Mouse (Mus musculus) embryonic facial prominence, embryonic 13.5 days (tissue): Measurements from ENCODE around the gene Wdr82. TPM values are rescaled to one million over a fixed set of nuclear protein-coding genes. Genes with fewer than 3 reads are reported as not detected.

Source experiments
- ATAC-seq: fragments of 200-750 bp; cut with Nextera tagmentation; 2 replicates; pipeline ENCODE4 v1.8.0; 2017; ENCODE audit warnings: low read depth; ENCODE audit not compliant: insufficient number of reproducible peaks, insufficient read depth, low FRiP score, low TSS enrichment
- H3K27ac ChIP-seq: fragments of 300-500 bp; sonication (generic); 2 replicates; pipeline ENCODE4 v1.5.1; 2015; ENCODE audit warnings: moderate library complexity, mild to moderate bottlenecking, inconsistent platforms
- H3K27me3 ChIP-seq: fragments of 300-500 bp; sonication (generic); 2 replicates; pipeline ENCODE4 v1.6.1; 2015; ENCODE audit warnings: mild to moderate bottlenecking, inconsistent platforms
- H3K36me3 ChIP-seq: fragments of 300-500 bp; sonication (generic); 2 replicates; pipeline ENCODE4 v1.6.1; 2015; ENCODE audit warnings: mild to moderate bottlenecking, inconsistent platforms
- H3K4me1 ChIP-seq: fragments of 300-500 bp; sonication (generic); 2 replicates; pipeline ENCODE4 v1.6.1; 2015; ENCODE audit warnings: inconsistent platforms
- H3K4me2 ChIP-seq: fragments of 300-500 bp; sonication (generic); 2 replicates; pipeline ENCODE4 v1.6.1; 2015; ENCODE audit warnings: moderate library complexity, mild to moderate bottlenecking, inconsistent platforms
- H3K4me3 ChIP-seq: fragments of 300-500 bp; sonication (generic); 2 replicates; pipeline ENCODE4 v1.5.1; 2015; ENCODE audit warnings: mild to moderate bottlenecking, inconsistent platforms
- H3K9ac ChIP-seq: fragments of 300-500 bp; sonication (generic); 2 replicates; pipeline ENCODE4 v1.6.1; 2015; ENCODE audit warnings: mild to moderate bottlenecking, inconsistent platforms
- H3K9me3 ChIP-seq: fragments of 300-500 bp; sonication (generic); 2 replicates; pipeline ENCODE4 v1.6.1; 2016; ENCODE audit warnings: inconsistent platforms
- WGBS: fragments of 180-500 bp; shearing (Covaris S2); methylation state at CpG from one replicate; pipeline ENCODE4 v1.1.7; 2015; ENCODE audit warnings: mixed read lengths; 5-methylcytosine and 5-hydroxymethylcytosine counted together
- polyA plus RNA-seq: library from polyadenylated mRNA; unstranded; fragments of >200 nt; fragmentation: Nextera tagmentation; extraction: Ambion mirVana; gene quantifications from 2 replicates; pipeline ENCODE4 v1.2.1, GENCODE M21; 2015

Wdr82 gene
- polyA plus RNA-seq, 1 experiment from 2014 or later: 28.4 TPM

- Histone ChIP-seq H3K9ac (no peak overlapping the region), H3K27ac (no peak overlapping the region), H3K4me3 (no peak overlapping the region), H3K27me3 (no peaks in the 10 kb centered on the region), H3K36me3 (peaks cover 76% of the 10 kb centered on the region), H3K4me1 (peaks cover 14% of the 10 kb centered on the region), H3K4me2 (no peak overlapping the region), H3K9me3 (no peaks in the 10 kb centered on the region)
- no peak for ATAC-seq
- WGBS: 84% methylated on average over 2 of the region's 2 CpGs
Measured at GRCm38 (mm10) chr9:106179454-106179853, 8.7 kb downstream of the Wdr82 start.

DNA sequence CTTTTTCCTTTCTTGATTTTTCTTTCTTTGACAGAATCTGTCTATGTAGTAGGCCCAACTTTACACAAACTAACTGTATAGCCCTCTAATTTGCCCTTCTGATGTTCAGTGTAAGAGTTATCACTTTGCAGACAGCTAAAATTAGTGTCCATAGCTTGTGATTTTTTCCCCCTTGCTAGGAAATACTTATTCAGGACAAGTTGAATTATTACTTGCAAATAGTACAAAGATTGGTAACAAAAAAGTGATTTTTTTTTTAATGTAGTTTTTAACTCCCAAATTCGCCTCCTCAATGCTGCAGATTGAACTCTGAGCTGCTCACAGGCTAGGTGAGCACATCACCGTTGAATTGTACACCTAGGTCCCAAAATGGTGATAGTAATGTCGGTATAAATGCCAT is 9.2 kb downstream of the Wdr82 start:
- no peaks in the 10 kb centered on the region for H3K27me3 ChIP-seq
- WGBS: 90% methylated on average over 3 of the region's 3 CpGs
- H3K36me3 ChIP-seq: peaks cover 82% of the 10 kb centered on the region
- H3K27ac ChIP-seq: no peak overlapping the region
- no peak overlapping the region for H3K9ac ChIP-seq
- no peak for ATAC-seq
- no peak overlapping the region for H3K4me2 ChIP-seq
- H3K4me1 ChIP-seq: peaks cover 9% of the 10 kb centered on the region
- no peak overlapping the region for H3K4me3 ChIP-seq
- no peaks in the 10 kb centered on the region for H3K9me3 ChIP-seq

DNA sequence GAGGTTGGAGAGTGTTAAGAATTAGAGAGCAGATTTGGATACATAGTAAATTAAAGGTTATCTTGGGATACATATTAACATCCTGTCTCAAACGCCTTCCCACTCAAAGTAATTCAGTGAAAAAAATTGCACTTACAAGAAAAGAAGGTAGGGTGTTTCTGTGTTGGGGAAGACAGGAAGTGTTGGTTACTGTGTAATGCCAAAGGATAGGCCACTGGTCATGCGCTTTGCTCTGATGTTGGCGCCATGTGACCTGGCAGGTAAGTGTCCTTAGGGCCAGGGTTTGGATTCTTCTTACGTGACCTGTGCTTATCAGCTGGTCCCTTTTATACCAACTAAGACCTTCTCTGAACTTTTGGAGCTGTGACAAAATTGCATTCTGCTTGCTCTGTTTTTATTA is 11.4 kb downstream of the Wdr82 start:
- no peak overlapping the region for H3K27ac ChIP-seq
- H3K9me3 ChIP-seq: no peaks in the 10 kb centered on the region
- no peaks in the 10 kb centered on the region for H3K4me1 ChIP-seq
- no peak overlapping the region for H3K4me2 ChIP-seq
- no peak for ATAC-seq
- H3K4me3 ChIP-seq: no peak overlapping the region
- 93% methylated on average over 4 of the region's 4 CpGs for WGBS
- peaks cover 94% of the 10 kb centered on the region for H3K36me3 ChIP-seq
- H3K9ac ChIP-seq: no peak overlapping the region
- H3K27me3 ChIP-seq: no peaks in the 10 kb centered on the region

DNA sequence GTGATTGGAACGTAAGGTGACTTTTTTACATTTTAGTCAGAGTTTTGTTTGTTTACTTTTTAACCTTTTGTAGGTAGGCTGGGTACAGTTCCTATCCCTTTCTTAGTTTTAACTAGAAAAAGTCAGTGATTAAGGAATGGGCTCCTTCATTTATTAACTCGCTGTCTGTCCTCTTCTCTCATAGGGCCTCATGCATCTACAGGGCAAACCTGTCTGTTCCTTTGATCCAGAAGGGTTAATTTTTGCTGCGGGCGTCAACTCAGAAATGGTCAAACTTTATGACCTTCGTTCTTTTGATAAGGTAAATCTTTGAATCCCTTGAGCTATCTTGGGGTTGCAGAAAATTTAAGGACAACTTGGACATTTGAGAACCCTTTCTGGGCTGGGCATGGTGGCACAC is 13.3 kb downstream of the Wdr82 start:
- no peak overlapping the region for H3K27ac ChIP-seq
- no peak for ATAC-seq
- no peaks in the 10 kb centered on the region for H3K4me1 ChIP-seq
- H3K4me2 ChIP-seq: no peak overlapping the region
- 92% methylated on average over 5 of the region's 5 CpGs for WGBS
- H3K36me3 ChIP-seq: peaks cover 95% of the 10 kb centered on the region
- no peaks in the 10 kb centered on the region for H3K9me3 ChIP-seq
- no peak overlapping the region for H3K9ac ChIP-seq
- no peaks in the 10 kb centered on the region for H3K27me3 ChIP-seq
- H3K4me3 ChIP-seq: no peak overlapping the region

- Histone ChIP-seq H3K9ac (no peak overlapping the region), H3K27ac (no peak overlapping the region), H3K36me3 (peaks cover 95% of the 10 kb centered on the region), H3K4me1 (no peaks in the 10 kb centered on the region), H3K9me3 (no peaks in the 10 kb centered on the region), H3K4me3 (no peak overlapping the region), H3K27me3 (no peaks in the 10 kb centered on the region), H3K4me2 (no peak overlapping the region)
- WGBS: 100% methylated on average over 1 of the region's 1 CpGs
- no peak for ATAC-seq
Measured at GRCm38 (mm10) chr9:106191355-106191754, 20.6 kb downstream of the Wdr82 start.

DNA sequence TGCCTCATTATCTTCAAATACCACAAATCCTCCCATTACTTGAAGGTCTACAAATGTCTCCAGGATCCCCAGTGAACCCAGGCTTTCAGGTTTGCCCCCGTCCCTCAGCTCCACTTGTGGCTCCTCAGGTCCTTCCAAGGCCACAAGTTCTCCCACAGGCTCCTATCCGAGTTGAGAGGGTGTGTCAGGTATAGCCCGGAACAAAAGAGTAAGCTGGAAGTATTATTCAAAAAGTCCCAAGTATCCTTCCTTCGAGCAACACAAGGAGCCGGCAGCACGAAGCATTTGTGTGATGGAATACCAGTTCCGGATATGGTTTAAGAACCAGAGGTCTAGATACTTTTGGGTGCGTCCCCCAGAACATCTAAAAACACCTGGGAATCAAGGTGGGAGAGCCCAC is 21.3 kb downstream of the Wdr82 start:
- Histone ChIP-seq H3K9me3 (no peaks in the 10 kb centered on the region), H3K36me3 (peaks cover 95% of the 10 kb centered on the region), H3K4me1 (no peaks in the 10 kb centered on the region), H3K9ac (no peak overlapping the region), H3K4me3 (no peak overlapping the region), H3K27ac (no peak overlapping the region), H3K4me2 (no peak overlapping the region), H3K27me3 (no peaks in the 10 kb centered on the region)
- WGBS: 92% methylated on average over 8 of the region's 8 CpGs
- ATAC-seq: no peak

DNA sequence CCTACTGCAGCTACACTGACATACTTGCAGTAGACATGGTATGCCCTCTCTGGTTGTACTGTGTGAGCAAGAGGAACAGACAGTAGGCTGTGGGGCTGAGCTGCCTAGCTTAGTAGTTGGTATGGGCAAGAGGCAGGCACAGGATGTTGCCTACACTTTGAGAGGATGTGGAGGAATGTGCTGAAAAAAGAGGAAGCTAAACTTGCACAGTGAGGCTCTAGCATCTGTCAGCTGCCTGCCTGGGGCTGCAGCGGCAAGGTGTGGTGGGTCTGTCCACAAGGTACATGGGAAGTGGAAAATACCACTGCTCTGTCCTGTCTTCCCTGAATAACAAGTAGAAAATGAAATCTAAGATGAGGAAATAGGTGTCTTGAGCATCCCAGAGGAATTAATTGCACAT is 22.3 kb downstream of the Wdr82 start:
- 93% methylated on average over 1 of the region's 1 CpGs for WGBS
- peaks cover 87% of the 10 kb centered on the region for H3K36me3 ChIP-seq
- H3K4me2 ChIP-seq: no peak overlapping the region
- no peaks in the 10 kb centered on the region for H3K9me3 ChIP-seq
- no peak overlapping the region for H3K9ac ChIP-seq
- no peaks in the 10 kb centered on the region for H3K27me3 ChIP-seq
- H3K27ac ChIP-seq: no peak overlapping the region; the same call in 1 of the 2 replicates
- H3K4me1 ChIP-seq: peaks cover 5% of the 10 kb centered on the region
- no peak for ATAC-seq
- H3K4me3 ChIP-seq: no peak overlapping the region

GRCm38 (mm10) chr9:106193930-106194807 is 23.4 kb downstream of the Wdr82 start:
- WGBS: 88% methylated on average over 8 of the region's 8 CpGs

DNA sequence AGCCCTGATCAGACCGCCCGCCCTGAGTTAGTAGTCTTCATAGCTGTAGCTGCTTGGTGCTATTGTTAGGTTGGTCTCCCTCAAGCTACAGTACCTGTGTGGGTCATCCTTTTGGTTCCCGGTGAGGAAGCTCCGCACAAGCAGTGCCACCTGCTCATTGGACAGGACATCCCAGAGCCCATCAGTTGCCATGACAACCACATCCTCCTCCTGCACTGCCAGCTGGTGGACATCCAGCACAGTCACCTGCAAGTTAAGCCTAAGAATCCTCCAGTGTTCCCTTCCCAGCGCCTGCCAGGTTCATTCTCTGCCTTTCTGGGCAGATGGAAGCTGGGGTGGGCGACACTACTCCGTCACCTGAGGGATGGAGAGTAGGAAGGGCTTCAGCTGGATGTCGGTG is 25.0 kb downstream of the Wdr82 start:
- Histone ChIP-seq H3K4me1 (peaks cover 19% of the 10 kb centered on the region), H3K36me3 (peaks cover 60% of the 10 kb centered on the region), H3K9ac (no peak overlapping the region), H3K4me3 (no peak overlapping the region), H3K27me3 (no peaks in the 10 kb centered on the region), H3K4me2 (no peak overlapping the region), H3K9me3 (no peaks in the 10 kb centered on the region), H3K27ac (no peak overlapping the region)
- ATAC-seq: no peak
- 89% methylated on average over 8 of the region's 8 CpGs for WGBS

More at GRCm38 (mm10) chr9:106193930-106194807, 23.4 kb downstream of the Wdr82 start:
- Histone ChIP-seq H3K36me3 (peaks cover 75% of the 10 kb centered on the region), H3K27ac (peak overlapping the region; percentile 28; the same call in 1 of the 2 replicates), H3K4me1 (peaks cover 12% of the 10 kb centered on the region), H3K27me3 (no peaks in the 10 kb centered on the region), H3K9me3 (no peaks in the 10 kb centered on the region), H3K9ac (no peak overlapping the region), H3K4me2 (no peak overlapping the region), H3K4me3 (no peak overlapping the region)
- ATAC-seq: no peak

DNA sequence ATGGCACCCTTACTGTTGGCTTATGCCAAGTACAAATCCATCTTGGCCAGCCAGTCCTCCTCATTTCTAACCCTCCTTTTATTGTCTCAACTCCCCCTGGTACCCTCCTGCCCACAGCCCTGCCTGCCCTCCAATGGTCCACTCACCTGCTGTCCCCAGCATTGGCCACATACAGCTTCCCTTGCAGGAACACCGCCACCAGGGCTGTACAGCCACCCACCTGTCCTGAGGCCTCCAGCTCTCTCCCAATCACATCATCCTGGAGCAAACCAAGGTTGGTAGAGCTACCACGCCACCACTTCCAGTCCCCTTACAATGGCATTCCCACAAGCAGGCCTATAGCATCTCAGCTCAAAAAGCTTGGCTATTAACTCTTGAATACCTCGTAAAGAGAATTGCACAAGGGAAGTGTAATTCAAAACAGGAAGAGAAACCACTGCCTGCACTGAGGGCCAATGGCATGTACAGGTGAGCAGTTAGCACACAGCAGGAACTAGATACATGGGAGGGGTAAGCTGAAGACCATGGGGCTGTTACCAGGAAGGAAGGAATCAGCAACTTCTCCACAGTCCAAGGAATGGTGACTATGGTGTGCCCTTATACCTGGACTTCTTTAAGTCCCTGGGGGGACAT is 26.5 kb downstream of the Wdr82 start:
- H3K4me1 ChIP-seq: peaks cover 21% of the 10 kb centered on the region
- H3K27me3 ChIP-seq: no peaks in the 10 kb centered on the region
- H3K27ac ChIP-seq: no peak overlapping the region
- H3K9ac ChIP-seq: peak overlapping the region; percentile 86
- peaks cover 45% of the 10 kb centered on the region for H3K36me3 ChIP-seq
- 89% methylated on average over 3 of the region's 3 CpGs for WGBS
- ATAC-seq: no peak
- H3K4me3 ChIP-seq: no peak overlapping the region
- no peak overlapping the region for H3K4me2 ChIP-seq
- H3K9me3 ChIP-seq: no peaks in the 10 kb centered on the region

GRCm38 (mm10) chr9:106197732-106198131 is 27.0 kb downstream of the Wdr82 start:
- peak overlapping the region; percentile 86 for H3K9ac ChIP-seq
- H3K36me3 ChIP-seq: peaks cover 40% of the 10 kb centered on the region
- H3K27me3 ChIP-seq: no peaks in the 10 kb centered on the region
- 87% methylated on average over 9 of the region's 9 CpGs for WGBS
- H3K4me3 ChIP-seq: peak overlapping the region; percentile 67
- H3K4me1 ChIP-seq: peaks cover 23% of the 10 kb centered on the region
- H3K27ac ChIP-seq: no peak overlapping the region
- no peak for ATAC-seq
- no peaks in the 10 kb centered on the region for H3K9me3 ChIP-seq
- peak overlapping the region; percentile 72; the same call in 1 of the 2 replicates for H3K4me2 ChIP-seq

GRCm38 (mm10) chr9:106198962-106199458 is 28.3 kb downstream of the Wdr82 start:
- H3K27ac ChIP-seq: 0 out of 2 replicates have a peak overlapping the region, but pooled peaks have one; percentile 22
- H3K4me2 ChIP-seq: peak overlapping the region; percentile 72
- peak overlapping the region; percentile 86 for H3K9ac ChIP-seq
- no peaks in the 10 kb centered on the region for H3K9me3 ChIP-seq
- peaks cover 31% of the 10 kb centered on the region for H3K4me1 ChIP-seq
- H3K27me3 ChIP-seq: no peaks in the 10 kb centered on the region
- peak overlapping the region; percentile 67 for H3K4me3 ChIP-seq
- WGBS: 1% methylated on average over 40 of the region's 51 CpGs
- ATAC-seq: no peak
- peaks cover 30% of the 10 kb centered on the region for H3K36me3 ChIP-seq
